Mouse (Mus musculus) hindbrain, embryonic 13.5 days (tissue): Measurements from ENCODE around the gene Olfml2b. TPM values are rescaled to one million over a fixed set of nuclear protein-coding genes. Genes with fewer than 3 reads are reported as not detected.
A peak's percentile ranks its signal among the peaks of the same experiment; 100 is the strongest.

ENCODE experiments used
- ATAC-seq: fragments of 200-750 bp; cut with Nextera tagmentation; 2 replicates; pipeline ENCODE4 v1.8.0; 2017; ENCODE audit warnings: moderate TSS enrichment; ENCODE audit not compliant: low FRiP score
- H3K27ac ChIP-seq: fragments of 300-500 bp; sonication (generic); 2 replicates; pipeline ENCODE4 v1.5.1; 2015; ENCODE audit warnings: inconsistent platforms, mild to moderate bottlenecking, moderate library complexity
- H3K27me3 ChIP-seq: fragments of 300-500 bp; sonication (generic); 2 replicates; pipeline ENCODE4 v1.6.1; 2015; ENCODE audit warnings: mild to moderate bottlenecking, inconsistent platforms
- H3K36me3 ChIP-seq: fragments of 300-500 bp; sonication (generic); 2 replicates; pipeline ENCODE4 v1.6.1; 2015; ENCODE audit warnings: mild to moderate bottlenecking, inconsistent platforms
- H3K4me1 ChIP-seq: fragments of 300-500 bp; sonication (generic); replicated peaks from 2 replicates; pipeline ENCODE4 v1.6.1; 2015; ENCODE audit warnings: inconsistent platforms
- H3K4me2 ChIP-seq: fragments of 300-500 bp; sonication (generic); 2 replicates; pipeline ENCODE4 v1.6.1; 2015; ENCODE audit warnings: inconsistent platforms, mild to moderate bottlenecking, moderate library complexity
- H3K4me3 ChIP-seq: fragments of 300-500 bp; sonication (generic); 2 replicates; pipeline ENCODE4 v1.5.1; 2015; ENCODE audit warnings: mild to moderate bottlenecking, inconsistent platforms
- H3K9ac ChIP-seq: fragments of 300-500 bp; sonication (generic); 2 replicates; pipeline ENCODE4 v1.6.1; 2015; ENCODE audit warnings: mild to moderate bottlenecking, inconsistent platforms
- H3K9me3 ChIP-seq: fragments of 300-500 bp; sonication (generic); 2 replicates; pipeline ENCODE4 v1.6.1; 2016; ENCODE audit warnings: inconsistent platforms
- WGBS: fragments of 180-500 bp; shearing (Covaris S2); methylation state at CpG from one replicate; pipeline ENCODE4 v1.1.7; 2015; 5-methylcytosine and 5-hydroxymethylcytosine counted together
- polyA plus RNA-seq: library from polyadenylated mRNA; unstranded; fragments of >200 nt; fragmentation: Nextera tagmentation; extraction: Ambion mirVana; gene quantifications from 2 replicates; pipeline ENCODE4 v1.2.1, GENCODE M21; 2015

The Olfml2b gene
- polyA plus RNA-seq, 1 experiment from 2014 or later, result 5.2 TPM

GRCm38 (mm10) chr1:170619686-170620374 lies 24.5 kb upstream of the Olfml2b start:
- Histone ChIP-seq H3K4me2 (no peak overlapping the region), H3K27ac (no peak overlapping the region), H3K4me3 (no peak overlapping the region), H3K9ac (no peak overlapping the region), H3K4me1 (no peaks in the 10 kb centered on the region), H3K9me3 (peaks cover 5% of the 10 kb centered on the region; the same call in 1 of the 2 replicates), H3K36me3 (no peaks in the 10 kb centered on the region), H3K27me3 (no peaks in the 10 kb centered on the region)
- 87% methylated on average over 2 of the region's 2 CpGs for WGBS
- no peak for ATAC-seq

- Histone ChIP-seq H3K4me2 (no peak overlapping the region), H3K36me3 (no peaks in the 10 kb centered on the region), H3K9me3 (peaks cover 5% of the 10 kb centered on the region; the same call in 1 of the 2 replicates), H3K4me3 (no peak overlapping the region), H3K4me1 (no peaks in the 10 kb centered on the region), H3K27me3 (no peaks in the 10 kb centered on the region), H3K9ac (no peak overlapping the region), H3K27ac (no peak overlapping the region)
- 87% methylated on average over 5 of the region's 5 CpGs for WGBS
- no peak for ATAC-seq
These were observed 21.4 kb upstream of the Olfml2b start for GRCm38 (mm10) chr1:170622934-170623333.

GRCm38 (mm10) chr1:170623432-170623831 lies 20.9 kb upstream of the Olfml2b start:
- Histone ChIP-seq H3K4me2 (no peak overlapping the region), H3K9me3 (peaks cover 5% of the 10 kb centered on the region; the same call in 1 of the 2 replicates), H3K9ac (no peak overlapping the region), H3K4me3 (no peak overlapping the region), H3K36me3 (no peaks in the 10 kb centered on the region), H3K27me3 (no peaks in the 10 kb centered on the region), H3K4me1 (no peaks in the 10 kb centered on the region), H3K27ac (no peak overlapping the region)
- no peak for ATAC-seq
- WGBS, result 96% methylated on average over 1 of the region's 1 CpGs

- Histone ChIP-seq H3K4me1 (no peaks in the 10 kb centered on the region), H3K4me2 (no peak overlapping the region), H3K9ac (no peak overlapping the region), H3K4me3 (no peak overlapping the region), H3K36me3 (no peaks in the 10 kb centered on the region), H3K27ac (no peak overlapping the region), H3K9me3 (no peaks in the 10 kb centered on the region), H3K27me3 (no peaks in the 10 kb centered on the region)
- 92% methylated on average over 4 of the region's 4 CpGs for WGBS
- ATAC-seq, result no peak
These were observed 13.8 kb upstream of the Olfml2b start for GRCm38 (mm10) chr1:170630489-170630888.

GRCm38 (mm10) chr1:170631571-170631970 lies 12.8 kb upstream of the Olfml2b start:
- Histone ChIP-seq H3K36me3 (no peaks in the 10 kb centered on the region), H3K4me2 (no peak overlapping the region), H3K9me3 (no peaks in the 10 kb centered on the region), H3K27me3 (no peaks in the 10 kb centered on the region), H3K27ac (no peak overlapping the region), H3K9ac (no peak overlapping the region), H3K4me1 (no peaks in the 10 kb centered on the region), H3K4me3 (no peak overlapping the region)
- no peak for ATAC-seq
- WGBS, result 92% methylated on average over 5 of the region's 5 CpGs

GRCm38 (mm10) chr1:170632385-170632784 lies 11.9 kb upstream of the Olfml2b start:
- Histone ChIP-seq H3K9me3 (no peaks in the 10 kb centered on the region), H3K4me3 (no peak overlapping the region), H3K4me1 (no peaks in the 10 kb centered on the region), H3K9ac (no peak overlapping the region), H3K27ac (no peak overlapping the region), H3K27me3 (no peaks in the 10 kb centered on the region), H3K4me2 (no peak overlapping the region), H3K36me3 (no peaks in the 10 kb centered on the region)
- ATAC-seq, result 0 out of 2 replicates have a peak, but pooled peaks have one; percentile 36
- 15% methylated on average over 3 of the region's 3 CpGs for WGBS

- Histone ChIP-seq H3K4me1 (no peaks in the 10 kb centered on the region), H3K9me3 (no peaks in the 10 kb centered on the region), H3K27ac (no peak overlapping the region), H3K36me3 (no peaks in the 10 kb centered on the region), H3K27me3 (no peaks in the 10 kb centered on the region), H3K4me2 (no peak overlapping the region), H3K9ac (no peak overlapping the region), H3K4me3 (no peak overlapping the region)
- 0 out of 2 replicates have a peak, but pooled peaks have one; percentile 17 for ATAC-seq
- 76% methylated on average over 4 of the region's 4 CpGs for WGBS
These were observed 11.5 kb upstream of the Olfml2b start for GRCm38 (mm10) chr1:170632856-170633255.

GRCm38 (mm10) chr1:170638941-170639340 lies 5.4 kb upstream of the Olfml2b start:
- Histone ChIP-seq H3K4me2 (no peak overlapping the region), H3K4me3 (no peak overlapping the region), H3K36me3 (no peaks in the 10 kb centered on the region), H3K9ac (no peak overlapping the region), H3K9me3 (no peaks in the 10 kb centered on the region), H3K27me3 (no peaks in the 10 kb centered on the region), H3K27ac (no peak overlapping the region), H3K4me1 (0 out of 2 replicates have a peak, but pooled peaks cover 5% of the 10 kb centered on the region)
- WGBS, result 85% methylated on average over 7 of the region's 7 CpGs
- ATAC-seq, result no peak

GRCm38 (mm10) chr1:170645896-170646605 lies 1.7 kb downstream of the Olfml2b start:
- Histone ChIP-seq H3K4me1 (peaks cover 32% of the 10 kb centered on the region), H3K4me2 (peak overlapping the region; percentile 83), H3K27ac (no peak overlapping the region), H3K9me3 (no peaks in the 10 kb centered on the region), H3K36me3 (peaks cover 13% of the 10 kb centered on the region; the same call in 1 of the 2 replicates), H3K9ac (peak overlapping the region; percentile 30; the same call in 1 of the 2 replicates), H3K27me3 (no peaks in the 10 kb centered on the region), H3K4me3 (peak overlapping the region; percentile 21)
- WGBS, result 54% methylated on average over 15 of the region's 15 CpGs
- ATAC-seq, result no peak

- Histone ChIP-seq H3K27ac (no peak overlapping the region), H3K27me3 (no peaks in the 10 kb centered on the region), H3K4me2 (peak overlapping the region; percentile 83; the same call in 1 of the 2 replicates), H3K4me1 (peaks cover 32% of the 10 kb centered on the region), H3K9ac (no peak overlapping the region), H3K9me3 (no peaks in the 10 kb centered on the region), H3K36me3 (peaks cover 13% of the 10 kb centered on the region; the same call in 1 of the 2 replicates), H3K4me3 (peak overlapping the region; percentile 21; the same call in 1 of the 2 replicates)
- no peak for ATAC-seq
- 77% methylated on average over 9 of the region's 9 CpGs for WGBS
These were observed 2.4 kb downstream of the Olfml2b start for GRCm38 (mm10) chr1:170646606-170647287.

GRCm38 (mm10) chr1:170647381-170647780 lies 3.0 kb downstream of the Olfml2b start:
- H3K9ac ChIP-seq, result no peak overlapping the region
- H3K27me3 ChIP-seq, result no peaks in the 10 kb centered on the region
- no peaks in the 10 kb centered on the region for H3K9me3 ChIP-seq
- peaks cover 32% of the 10 kb centered on the region for H3K4me1 ChIP-seq
- 0 out of 2 replicates have a peak overlapping the region, but pooled peaks have one; percentile 27 for H3K27ac ChIP-seq
- 79% methylated on average over 7 of the region's 7 CpGs for WGBS
- peaks cover 13% of the 10 kb centered on the region; the same call in 1 of the 2 replicates for H3K36me3 ChIP-seq
- no peak for ATAC-seq
- no peak overlapping the region for H3K4me3 ChIP-seq
- H3K4me2 ChIP-seq, result no peak overlapping the region

- no peak for ATAC-seq
- H3K9me3 ChIP-seq, result no peaks in the 10 kb centered on the region
- peaks cover 32% of the 10 kb centered on the region for H3K4me1 ChIP-seq
- H3K36me3 ChIP-seq, result peaks cover 18% of the 10 kb centered on the region; the same call in 1 of the 2 replicates
- H3K9ac ChIP-seq, result no peak overlapping the region
- H3K27ac ChIP-seq, result no peak overlapping the region
- WGBS, result 86% methylated on average over 6 of the region's 6 CpGs
- H3K4me3 ChIP-seq, result no peak overlapping the region
- no peaks in the 10 kb centered on the region for H3K27me3 ChIP-seq
- H3K4me2 ChIP-seq, result no peak overlapping the region
These were observed 3.7 kb downstream of the Olfml2b start for GRCm38 (mm10) chr1:170647971-170648514.
